Mouse (Mus musculus): ENCODE results near the gene Art5. TPM values are rescaled to one million over a fixed set of nuclear protein-coding genes. Genes with fewer than 3 reads are reported as not detected.

Gene Art5
- polyA plus RNA-seq, 1 experiment from 2014 or later = 3.0 TPM

DNA sequence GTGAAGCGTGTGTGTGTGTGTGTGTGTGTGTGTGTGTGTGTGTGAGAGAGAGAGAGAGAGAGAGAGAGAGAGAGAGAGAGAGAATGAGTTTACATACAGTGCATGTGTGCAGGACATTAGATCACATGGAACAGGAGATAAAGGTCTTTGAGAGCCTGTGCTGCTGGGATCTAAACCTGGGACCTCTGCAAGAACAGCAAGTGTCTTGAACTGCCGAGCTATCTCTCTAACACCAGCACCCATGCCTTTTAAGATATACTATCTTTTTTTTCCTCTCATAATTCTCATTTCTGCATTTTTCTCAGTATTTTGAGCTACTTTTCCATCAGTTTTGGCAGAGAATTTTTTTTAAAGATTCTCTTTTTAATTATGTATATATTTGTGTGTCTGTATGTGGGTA lies 5.7 kb downstream of the Art5 start:
- no peak overlapping the region for H3K4me3 ChIP-seq
- 82% methylated on average over 2 of the region's 2 CpGs for WGBS
- no peak overlapping the region for H3K27ac ChIP-seq (replicated peaks)
- H3K36me3 ChIP-seq (replicated peaks) = no peaks in the 10 kb centered on the region
- peaks cover 23% of the 10 kb centered on the region for H3K27me3 ChIP-seq (replicated peaks; ENCODE audit: low read depth, poor library complexity, severe bottlenecking)
- H3K4me1 ChIP-seq = peaks cover 46% of the 10 kb centered on the region
- DNase-seq (ENCODE audit: low spot score) = no peak
- no peaks in the 10 kb centered on the region for H3K9me3 ChIP-seq

DNA sequence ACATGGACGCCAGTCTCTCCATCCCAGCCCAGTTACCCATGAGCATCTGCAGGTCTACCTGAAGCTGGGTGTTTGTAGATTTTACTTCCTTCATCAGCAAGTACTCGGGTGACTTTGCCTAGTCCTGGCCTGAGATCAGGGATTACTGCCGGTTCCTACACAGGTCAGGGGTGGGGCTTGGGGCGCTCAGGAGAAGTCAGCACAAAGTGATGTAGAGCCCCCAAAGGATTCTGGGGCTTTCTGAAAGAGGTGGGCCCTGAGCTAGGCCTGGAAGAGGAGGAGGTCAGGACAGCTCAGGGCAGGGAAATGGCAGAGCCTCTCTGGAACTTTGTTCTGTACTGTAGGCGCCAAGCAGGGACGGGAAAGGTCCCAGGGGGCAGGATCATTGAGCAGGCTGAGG lies 6.6 kb downstream of the Art5 start:
- H3K27ac ChIP-seq (replicated peaks) = peak overlapping the region; percentile 10; the same call in 1 of the 2 replicates
- WGBS = 41% methylated on average over 6 of the region's 6 CpGs
- no peak for DNase-seq (ENCODE audit: low spot score)
- H3K9me3 ChIP-seq = no peaks in the 10 kb centered on the region
- H3K27me3 ChIP-seq (replicated peaks; ENCODE audit: low read depth, poor library complexity, severe bottlenecking) = peaks cover 23% of the 10 kb centered on the region
- H3K4me3 ChIP-seq = no peak overlapping the region
- peaks cover 4% of the 10 kb centered on the region; the same call in 1 of the 2 replicates for H3K36me3 ChIP-seq (replicated peaks)
- peaks cover 46% of the 10 kb centered on the region for H3K4me1 ChIP-seq

- H3K36me3 ChIP-seq (replicated peaks) = peaks cover 6% of the 10 kb centered on the region; the same call in 1 of the 2 replicates
- H3K4me3 ChIP-seq = no peak overlapping the region
- 43% methylated on average over 8 of the region's 8 CpGs for WGBS
- H3K27ac ChIP-seq (replicated peaks) = peak overlapping the region; percentile 10; the same call in 1 of the 2 replicates
- no peaks in the 10 kb centered on the region for H3K9me3 ChIP-seq
- DNase-seq (ENCODE audit: low spot score) = no peak
- peaks cover 45% of the 10 kb centered on the region for H3K4me1 ChIP-seq
- H3K27me3 ChIP-seq (replicated peaks; ENCODE audit: low read depth, poor library complexity, severe bottlenecking) = peaks cover 19% of the 10 kb centered on the region; the same call in 1 of the 2 replicates
These were observed 7.0 kb downstream of the Art5 start for GRCm38 (mm10) chr7:102102241-102102640.

DNA sequence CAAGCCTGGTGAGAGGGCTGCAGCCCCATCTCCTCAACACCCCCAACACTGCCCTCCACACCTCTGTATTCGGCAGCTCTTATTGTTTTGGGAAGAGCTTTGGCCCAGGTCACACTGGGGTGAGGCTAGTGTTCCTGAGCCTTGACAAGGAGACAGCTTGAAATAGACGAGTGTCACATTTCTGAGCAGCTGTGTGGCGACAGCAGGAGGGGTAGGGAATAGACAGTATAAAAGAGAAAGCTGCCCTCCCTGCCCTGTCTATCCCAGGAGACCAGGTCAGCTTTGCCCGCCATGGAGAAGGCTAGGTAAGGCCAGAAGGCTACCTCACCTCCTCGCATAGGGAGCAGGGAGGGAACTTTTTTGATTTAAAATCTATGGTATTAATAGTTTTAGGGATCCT lies 7.8 kb downstream of the Art5 start, which contains the start of gene Art1:
TSS of gene Art1 (plus strand) at position 257 of the 400 bp plus-strand sequence.
- no peaks in the 10 kb centered on the region for H3K9me3 ChIP-seq
- H3K27me3 ChIP-seq (replicated peaks; ENCODE audit: low read depth, poor library complexity, severe bottlenecking) = peaks cover 14% of the 10 kb centered on the region; the same call in 1 of the 2 replicates
- DNase-seq (ENCODE audit: low spot score) = no peak
- 36% methylated on average over 5 of the region's 5 CpGs for WGBS
- peaks cover 6% of the 10 kb centered on the region; the same call in 1 of the 2 replicates for H3K36me3 ChIP-seq (replicated peaks)
- peak within 1 kb of the TSS; percentile 71; the same call in 1 of the 2 replicates for H3K27ac ChIP-seq (replicated peaks)
- peak within 1 kb of the TSS; percentile 3 for H3K4me3 ChIP-seq
- H3K4me1 ChIP-seq = peaks cover 38% of the 10 kb centered on the region

- Histone ChIP-seq H3K27me3 (replicated peaks; ENCODE audit: low read depth, poor library complexity, severe bottlenecking) (peaks cover 9% of the 10 kb centered on the region; the same call in 1 of the 2 replicates), H3K4me3 (no peak overlapping the region), H3K4me1 (peaks cover 38% of the 10 kb centered on the region), H3K36me3 (replicated peaks) (peaks cover 7% of the 10 kb centered on the region; the same call in 1 of the 2 replicates), H3K9me3 (no peaks in the 10 kb centered on the region), H3K27ac (replicated peaks) (peak overlapping the region; percentile 71; the same call in 1 of the 2 replicates)
- 53% methylated on average over 5 of the region's 5 CpGs for WGBS
- no peak for DNase-seq (ENCODE audit: low spot score)
These were observed 8.4 kb downstream of the Art5 start for GRCm38 (mm10) chr7:102100868-102101267.

DNA sequence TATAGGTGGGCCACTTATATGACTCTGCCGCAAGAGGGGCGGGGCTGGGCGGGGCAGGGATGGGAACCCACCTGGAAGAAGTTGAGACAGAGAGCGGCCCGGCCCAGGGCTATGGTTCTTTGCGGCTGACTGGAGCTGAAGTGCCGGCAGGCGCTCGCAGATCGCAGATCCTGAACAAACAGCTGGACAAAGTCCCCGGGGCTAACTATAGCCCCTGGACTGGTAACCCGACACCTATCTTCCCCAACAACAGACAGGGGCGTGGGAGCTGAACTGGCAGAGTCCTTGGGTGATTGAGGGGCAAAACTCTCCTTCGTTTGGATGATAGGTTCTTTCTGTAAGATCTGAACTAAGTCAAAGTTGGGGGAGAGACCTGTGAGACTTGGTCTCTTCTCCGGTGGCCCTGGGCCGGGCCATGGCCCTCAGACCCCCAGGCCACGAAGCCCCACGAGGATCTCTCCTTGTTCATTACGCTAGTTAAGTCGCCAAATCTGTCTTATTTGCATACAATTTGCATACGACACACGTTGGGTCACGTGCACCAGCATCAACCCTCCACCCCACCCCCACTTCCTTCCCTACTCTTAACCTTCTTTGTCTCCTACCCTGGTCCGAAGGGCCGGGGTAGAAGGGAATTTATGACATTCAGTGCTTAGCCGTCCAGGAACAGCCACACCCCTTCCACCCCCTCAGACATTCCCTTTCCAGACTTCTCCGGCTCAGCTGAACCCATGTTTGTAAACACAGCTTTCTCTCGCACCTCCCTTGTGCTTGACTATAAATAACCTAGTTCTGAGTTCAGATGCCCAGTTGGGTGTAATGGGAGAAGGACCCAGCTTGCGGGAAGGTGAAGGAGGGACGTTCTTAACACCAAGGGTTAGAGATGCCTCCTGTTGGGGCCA lies 9.3 kb downstream of the Art5 start:
- H3K27ac ChIP-seq (replicated peaks) = peak overlapping the region; percentile 71
- H3K4me1 ChIP-seq = peaks cover 38% of the 10 kb centered on the region
- peaks cover 11% of the 10 kb centered on the region for H3K36me3 ChIP-seq (replicated peaks)
- peaks cover 9% of the 10 kb centered on the region; the same call in 1 of the 2 replicates for H3K27me3 ChIP-seq (replicated peaks; ENCODE audit: low read depth, poor library complexity, severe bottlenecking)
- WGBS = 5% methylated on average over 30 of the region's 30 CpGs
- H3K9me3 ChIP-seq = no peaks in the 10 kb centered on the region
- peak overlapping the region; percentile 52 for H3K4me3 ChIP-seq
- DNase-seq (ENCODE audit: low spot score) = peak; percentile 72

DNA sequence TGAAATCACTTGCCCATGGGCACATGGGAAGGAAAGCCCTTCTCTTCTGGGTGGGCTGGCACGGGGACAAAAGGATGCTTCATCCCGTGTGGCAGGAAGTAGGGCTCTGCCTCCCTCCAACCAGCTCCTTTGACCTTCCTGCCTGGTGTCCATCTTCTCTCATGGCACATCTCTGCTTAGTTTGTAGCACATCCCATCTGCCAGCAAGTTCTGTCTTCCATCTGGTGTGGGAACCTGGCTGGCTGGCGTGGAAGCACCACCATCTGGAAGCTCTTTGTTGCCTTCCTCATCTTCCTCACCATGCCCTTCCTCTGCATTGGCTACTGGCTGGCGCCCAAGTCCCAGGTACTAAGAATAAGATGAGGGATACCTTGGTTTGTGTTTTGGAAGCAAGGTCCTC lies 22.0 kb downstream of the Art5 start:
- no peaks in the 10 kb centered on the region for H3K4me1 ChIP-seq

DNA sequence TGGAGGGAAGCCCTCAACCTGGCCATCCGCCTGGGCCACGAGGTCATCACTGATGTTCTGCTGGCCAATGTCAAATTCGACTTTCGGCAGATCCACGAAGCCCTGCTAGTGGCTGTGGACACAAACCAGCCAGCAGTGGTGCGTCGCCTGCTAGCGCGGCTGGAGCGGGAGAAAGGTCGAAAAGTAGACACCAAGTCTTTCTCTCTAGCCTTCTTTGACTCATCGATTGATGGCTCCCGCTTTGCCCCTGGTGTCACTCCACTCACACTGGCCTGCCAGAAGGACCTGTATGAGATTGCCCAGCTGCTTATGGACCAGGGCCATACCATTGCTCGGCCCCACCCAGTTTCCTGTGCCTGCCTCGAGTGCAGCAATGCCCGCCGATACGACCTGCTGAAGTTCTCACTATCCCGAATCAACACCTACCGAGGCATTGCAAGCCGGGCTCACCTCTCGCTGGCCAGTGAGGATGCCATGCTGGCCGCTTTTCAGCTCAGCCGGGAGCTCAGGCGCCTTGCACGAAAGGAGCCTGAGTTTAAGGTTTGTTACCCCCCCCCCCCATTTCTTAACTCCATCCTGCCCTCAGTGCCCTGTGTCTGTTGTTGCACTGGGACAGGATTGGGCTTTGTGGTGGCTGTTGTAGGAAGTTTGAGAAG lies 25.1 kb downstream of the Art5 start:
- peaks cover 98% of the 10 kb centered on the region for H3K36me3 ChIP-seq (replicated peaks)
- no peaks in the 10 kb centered on the region for H3K27me3 ChIP-seq (replicated peaks; ENCODE audit: low read depth, poor library complexity, severe bottlenecking)
- no peak overlapping the region for H3K27ac ChIP-seq (replicated peaks)
- H3K4me1 ChIP-seq = no peaks in the 10 kb centered on the region
- no peak for DNase-seq (ENCODE audit: low spot score)
- no peaks in the 10 kb centered on the region for H3K9me3 ChIP-seq
- 94% methylated on average over 26 of the region's 26 CpGs for WGBS
- H3K4me3 ChIP-seq = no peak overlapping the region

More for the DNA sequence above, 22.0 kb downstream of the Art5 start:
- no peak for DNase-seq (ENCODE audit: low spot score)
- H3K9me3 ChIP-seq = no peaks in the 10 kb centered on the region
- H3K27me3 ChIP-seq (replicated peaks; ENCODE audit: low read depth, poor library complexity, severe bottlenecking) = no peaks in the 10 kb centered on the region
- H3K36me3 ChIP-seq (replicated peaks) = peaks cover 87% of the 10 kb centered on the region
- no peak overlapping the region for H3K27ac ChIP-seq (replicated peaks)
- H3K4me3 ChIP-seq = no peak overlapping the region
- 84% methylated on average over 4 of the region's 4 CpGs for WGBS

GRCm38 (mm10) chr7:102082816-102083215 lies 26.5 kb downstream of the Art5 start, which contains the start of gene Trpc2:
Gene Trpc2, plus strand, starts transcription at chr7:102083116.
- WGBS = 88% methylated on average over 5 of the region's 5 CpGs
- Histone ChIP-seq H3K27ac (replicated peaks) (no peak within 1 kb of the TSS), H3K4me3 (no peak within 1 kb of the TSS), H3K27me3 (replicated peaks; ENCODE audit: low read depth, poor library complexity, severe bottlenecking) (no peaks in the 10 kb centered on the region), H3K9me3 (no peaks in the 10 kb centered on the region), H3K4me1 (no peaks in the 10 kb centered on the region), H3K36me3 (replicated peaks) (peaks cover 98% of the 10 kb centered on the region)
- no peak for DNase-seq (ENCODE audit: low spot score)

GRCm38 (mm10) chr7:102081784-102082183 lies 27.5 kb downstream of the Art5 start:
- Histone ChIP-seq H3K4me3 (no peak overlapping the region), H3K27ac (replicated peaks) (no peak overlapping the region), H3K36me3 (replicated peaks) (peaks cover 99% of the 10 kb centered on the region), H3K27me3 (replicated peaks; ENCODE audit: low read depth, poor library complexity, severe bottlenecking) (no peaks in the 10 kb centered on the region), H3K4me1 (no peaks in the 10 kb centered on the region), H3K9me3 (no peaks in the 10 kb centered on the region)
- 96% methylated on average over 5 of the region's 5 CpGs for WGBS
- no peak for DNase-seq (ENCODE audit: low spot score)

- Histone ChIP-seq H3K4me3 (no peak overlapping the region), H3K9me3 (no peaks in the 10 kb centered on the region), H3K27ac (replicated peaks) (no peak overlapping the region), H3K36me3 (replicated peaks) (peaks cover 98% of the 10 kb centered on the region), H3K27me3 (replicated peaks; ENCODE audit: low read depth, poor library complexity, severe bottlenecking) (no peaks in the 10 kb centered on the region), H3K4me1 (no peaks in the 10 kb centered on the region)
- WGBS = 93% methylated on average over 8 of the region's 8 CpGs
- DNase-seq (ENCODE audit: low spot score) = no peak
These were observed 29.0 kb downstream of the Art5 start for GRCm38 (mm10) chr7:102080311-102080710.

GRCm38 (mm10) chr7:102078517-102078916 lies 30.8 kb downstream of the Art5 start:
- WGBS = 82% methylated on average over 7 of the region's 7 CpGs
- Histone ChIP-seq H3K36me3 (replicated peaks) (peaks cover 98% of the 10 kb centered on the region), H3K4me1 (no peaks in the 10 kb centered on the region), H3K4me3 (no peak overlapping the region), H3K27ac (replicated peaks) (no peak overlapping the region), H3K27me3 (replicated peaks; ENCODE audit: low read depth, poor library complexity, severe bottlenecking) (no peaks in the 10 kb centered on the region), H3K9me3 (no peaks in the 10 kb centered on the region)
- no peak for DNase-seq (ENCODE audit: low spot score)
